Mouse (Mus musculus) heart, embryonic 13.5 days (tissue): ENCODE measurements around the gene Lgi4. TPM values are rescaled to one million over a fixed set of nuclear protein-coding genes. Genes with fewer than 3 reads are reported as not detected.
A peak's percentile ranks its signal among the peaks of the same experiment; 100 is the strongest.

Experiments
- ATAC-seq: fragments of 200-750 bp; cut with Nextera tagmentation; 2 replicates; pipeline ENCODE4 v1.8.0; 2017; ENCODE audit warnings: moderate TSS enrichment; ENCODE audit not compliant: insufficient number of reproducible peaks, low FRiP score, low TSS enrichment; ENCODE audit errors: extremely low read depth
- H3K27ac ChIP-seq: fragments of 300-500 bp; sonication (generic); replicated peaks from 2 replicates; pipeline ENCODE4 v1.5.1; 2015; ENCODE audit warnings: moderate library complexity, mild to moderate bottlenecking, inconsistent platforms
- H3K27me3 ChIP-seq: fragments of 300-500 bp; sonication (generic); replicated peaks from 2 replicates; pipeline ENCODE4 v1.6.1; 2015; ENCODE audit warnings: mild to moderate bottlenecking, inconsistent platforms
- H3K36me3 ChIP-seq: fragments of 300-500 bp; sonication (generic); 2 replicates; pipeline ENCODE4 v1.6.1; 2015; ENCODE audit warnings: mild to moderate bottlenecking, inconsistent platforms
- H3K4me1 ChIP-seq: fragments of 300-500 bp; sonication (generic); 2 replicates; pipeline ENCODE4 v1.6.1; 2015; ENCODE audit warnings: inconsistent platforms
- H3K4me2 ChIP-seq: fragments of 300-500 bp; sonication (generic); 2 replicates; pipeline ENCODE4 v1.6.1; 2015; ENCODE audit warnings: inconsistent platforms, mild to moderate bottlenecking, moderate library complexity
- H3K4me3 ChIP-seq: fragments of 300-500 bp; sonication (generic); 2 replicates; pipeline ENCODE4 v1.5.1; 2015; ENCODE audit warnings: moderate library complexity, mild to moderate bottlenecking, inconsistent platforms
- H3K9ac ChIP-seq: fragments of 300-500 bp; sonication (generic); 2 replicates; pipeline ENCODE4 v1.6.1; 2015; ENCODE audit warnings: inconsistent platforms, mild to moderate bottlenecking, moderate library complexity
- H3K9me3 ChIP-seq: fragments of 300-500 bp; sonication (generic); 2 replicates; pipeline ENCODE4 v1.6.1; 2016; ENCODE audit warnings: inconsistent platforms
- WGBS: fragments of 180-500 bp; shearing (Covaris S2); methylation state at CpG from one replicate; pipeline ENCODE4 v1.1.7; 2015; ENCODE audit warnings: mixed read lengths; 5-methylcytosine and 5-hydroxymethylcytosine counted together
- polyA plus RNA-seq: library from polyadenylated mRNA; unstranded; fragments of >200 nt; fragmentation: Nextera tagmentation; extraction: Ambion mirVana; gene quantifications from 2 replicates; pipeline ENCODE4 v1.2.1, GENCODE M21; 2015

Gene Lgi4
- polyA plus RNA-seq, 1 experiment from 2014 or later, result 0.21 TPM

DNA sequence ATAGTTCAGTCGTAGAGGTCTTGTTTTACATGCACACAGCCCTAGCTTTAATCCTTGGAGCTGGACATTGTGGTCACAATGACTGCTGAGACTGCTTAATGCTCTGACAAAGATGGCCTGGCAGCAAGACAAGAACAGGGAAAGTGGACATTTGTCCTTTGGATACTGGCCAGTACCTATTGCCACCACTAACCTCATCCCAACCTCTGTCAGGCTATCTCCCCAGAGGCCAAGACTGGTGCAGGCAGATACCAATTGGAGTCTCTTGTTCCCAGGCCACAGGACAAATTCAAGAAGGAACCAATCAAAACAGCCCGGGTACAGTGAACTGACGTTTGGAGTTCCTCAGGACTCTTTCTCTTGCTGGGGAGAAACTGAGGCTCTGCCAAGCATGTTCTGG is 29.1 kb downstream of the Lgi4 start:
- Histone ChIP-seq H3K4me2 (no peak overlapping the region), H3K9ac (no peak overlapping the region), H3K27ac (no peak overlapping the region), H3K9me3 (no peaks in the 10 kb centered on the region), H3K36me3 (no peaks in the 10 kb centered on the region), H3K4me3 (no peak overlapping the region), H3K27me3 (no peaks in the 10 kb centered on the region), H3K4me1 (peaks cover 16% of the 10 kb centered on the region; the same call in 1 of the 2 replicates)
- 54% methylated on average over 3 of the region's 3 CpGs for WGBS
- no peak for ATAC-seq

DNA sequence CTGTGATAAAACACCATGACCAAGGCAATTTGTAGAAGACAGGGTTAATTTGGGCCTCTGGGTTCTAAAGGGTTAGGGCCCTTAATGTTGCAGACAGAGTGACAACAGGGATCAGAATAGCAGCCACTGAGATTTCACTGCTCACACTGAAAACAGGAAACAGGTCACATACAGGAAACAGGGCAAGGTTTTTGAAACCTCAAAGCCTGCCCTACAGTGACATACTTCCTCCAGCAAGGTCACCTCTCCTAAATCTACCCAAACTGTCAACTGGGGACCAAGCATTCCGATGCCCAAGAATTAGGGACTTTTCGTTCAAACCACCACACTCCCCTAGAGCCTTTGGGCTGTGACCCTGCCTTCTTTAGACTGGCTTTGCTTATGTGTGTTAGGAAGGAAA is 30.6 kb downstream of the Lgi4 start:
- Histone ChIP-seq H3K27ac (no peak overlapping the region), H3K4me2 (no peak overlapping the region), H3K4me3 (no peak overlapping the region), H3K36me3 (no peaks in the 10 kb centered on the region), H3K9me3 (no peaks in the 10 kb centered on the region), H3K4me1 (peaks cover 12% of the 10 kb centered on the region; the same call in 1 of the 2 replicates), H3K9ac (no peak overlapping the region), H3K27me3 (no peaks in the 10 kb centered on the region; the same call in 1 of the 2 replicates)
- ATAC-seq, result no peak
- WGBS, result 84% methylated on average over 2 of the region's 2 CpGs

DNA sequence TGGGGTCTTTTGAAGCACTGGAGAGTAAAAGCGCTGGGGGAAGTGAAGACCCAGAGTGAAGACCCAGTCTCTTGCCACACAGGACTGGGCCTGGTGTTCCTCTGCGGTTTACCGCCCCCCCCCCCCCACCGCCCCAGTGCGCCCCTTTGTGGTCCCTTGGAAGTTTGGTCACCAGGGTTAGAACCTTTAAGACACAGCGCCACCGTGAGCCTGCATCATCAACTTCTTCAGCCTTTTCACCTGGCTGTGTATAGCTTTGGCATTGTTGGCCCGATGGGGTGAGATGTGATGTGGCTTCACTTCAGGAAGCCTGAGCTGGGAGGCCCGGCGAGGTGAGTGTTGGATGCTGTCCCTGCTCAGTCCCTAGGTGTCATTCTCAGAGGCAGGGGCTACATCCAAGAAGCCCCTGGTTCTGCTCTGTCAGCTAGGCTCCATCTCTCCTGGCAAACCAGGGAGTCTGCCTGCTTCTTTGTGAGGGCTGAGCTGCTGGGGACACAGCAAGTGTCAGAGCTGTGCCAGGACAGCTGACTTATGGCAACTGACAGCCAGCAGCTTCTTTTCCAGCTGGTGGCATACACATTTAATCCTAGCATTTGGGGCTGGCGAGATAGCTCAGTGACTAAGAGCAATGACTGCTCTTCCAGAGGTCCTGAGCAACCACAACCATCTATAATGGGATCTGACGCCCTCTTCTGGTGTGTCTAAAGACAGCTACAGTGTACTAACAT is 35.8 kb downstream of the Lgi4 start:
- H3K4me2 ChIP-seq, result no peak overlapping the region
- no peak overlapping the region for H3K9ac ChIP-seq
- WGBS, result 19% methylated on average over 12 of the region's 12 CpGs
- ATAC-seq, result no peak
- no peak overlapping the region for H3K27ac ChIP-seq
- no peaks in the 10 kb centered on the region for H3K36me3 ChIP-seq
- H3K9me3 ChIP-seq, result no peaks in the 10 kb centered on the region
- H3K4me3 ChIP-seq, result no peak overlapping the region
- no peaks in the 10 kb centered on the region; the same call in 1 of the 2 replicates for H3K27me3 ChIP-seq
- peaks cover 3% of the 10 kb centered on the region; the same call in 1 of the 2 replicates for H3K4me1 ChIP-seq

DNA sequence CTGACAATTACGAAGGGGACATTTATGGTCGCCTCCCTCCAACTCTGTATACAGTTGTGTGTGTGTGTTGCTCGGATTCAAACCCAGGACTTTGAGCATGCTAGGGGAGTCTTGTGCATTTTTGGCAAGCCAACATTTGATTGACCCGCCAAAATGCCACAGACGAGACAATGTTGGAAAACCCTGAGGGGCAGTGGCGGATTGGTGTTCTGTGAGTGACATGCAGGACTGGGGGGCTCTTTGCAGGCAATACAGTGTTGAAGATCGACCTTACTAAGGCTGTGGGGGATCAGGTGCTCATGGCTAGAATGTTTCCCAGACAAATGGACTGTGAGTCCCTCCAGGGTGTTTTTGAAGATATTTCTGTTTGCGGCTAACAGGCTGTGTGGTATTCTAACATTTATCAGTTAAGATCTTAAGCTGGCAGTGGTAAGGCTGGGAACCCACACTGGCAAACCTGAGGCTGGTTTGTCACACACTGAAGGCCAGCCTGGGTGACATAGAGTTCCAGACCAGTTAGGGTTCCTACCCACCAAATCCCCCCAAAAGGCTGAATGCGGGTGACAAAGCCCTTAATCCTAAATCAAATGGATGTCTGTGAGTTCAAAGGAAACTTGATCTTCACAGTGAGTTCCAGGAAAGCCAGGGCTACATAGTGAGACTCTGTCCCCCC is 37.9 kb downstream of the Lgi4 start:
- 67% methylated on average over 9 of the region's 9 CpGs for WGBS
- Histone ChIP-seq H3K4me1 (peaks cover 3% of the 10 kb centered on the region; the same call in 1 of the 2 replicates), H3K9ac (0 out of 2 replicates have a peak overlapping the region, but pooled peaks have one; percentile 28), H3K9me3 (no peaks in the 10 kb centered on the region), H3K4me3 (no peak overlapping the region), H3K36me3 (no peaks in the 10 kb centered on the region), H3K27ac (no peak overlapping the region), H3K4me2 (no peak overlapping the region), H3K27me3 (peaks cover 2% of the 10 kb centered on the region)
- ATAC-seq, result no peak

DNA sequence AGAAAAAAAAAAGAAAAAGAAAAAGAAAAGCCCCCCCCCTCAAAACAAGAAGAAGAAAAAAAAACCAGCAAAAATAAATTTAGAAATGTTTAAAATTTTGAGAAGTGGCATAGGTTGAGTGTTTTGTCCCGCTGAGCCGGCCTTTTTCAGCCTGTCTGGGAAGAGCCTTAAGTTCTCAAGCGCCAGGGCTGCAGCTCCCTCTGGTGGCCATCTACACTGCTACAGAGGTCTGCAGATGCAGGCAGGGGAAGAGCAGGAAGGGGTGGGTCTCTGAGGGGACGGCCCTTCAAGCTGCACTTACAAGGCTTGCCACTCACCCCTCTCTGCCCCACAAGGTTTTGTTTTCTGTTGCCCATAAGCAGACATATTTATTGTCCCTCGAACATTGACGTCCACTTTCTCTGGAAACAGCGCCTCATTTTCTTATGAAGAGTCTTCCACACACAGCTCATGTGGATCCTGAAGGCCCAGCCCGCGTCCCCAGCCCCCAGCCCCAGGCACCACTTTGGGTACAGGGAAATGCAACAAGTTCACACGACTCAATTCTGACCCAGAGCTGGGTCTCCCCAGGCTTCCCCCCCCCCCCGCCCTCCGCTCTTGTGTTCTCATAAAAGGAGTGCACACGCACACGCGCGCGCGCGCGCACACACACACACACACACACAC is 38.6 kb downstream of the Lgi4 start:
- Histone ChIP-seq H3K27ac (no peak overlapping the region), H3K4me2 (peak overlapping the region; percentile 62), H3K36me3 (no peaks in the 10 kb centered on the region), H3K27me3 (peaks cover 9% of the 10 kb centered on the region), H3K9me3 (no peaks in the 10 kb centered on the region), H3K4me3 (peak overlapping the region; percentile 37), H3K4me1 (peaks cover 3% of the 10 kb centered on the region; the same call in 1 of the 2 replicates), H3K9ac (peak overlapping the region; percentile 76)
- ATAC-seq, result peak; percentile 55; the same call in 1 of the 2 replicates
- WGBS, result 39% methylated on average over 19 of the region's 20 CpGs

DNA sequence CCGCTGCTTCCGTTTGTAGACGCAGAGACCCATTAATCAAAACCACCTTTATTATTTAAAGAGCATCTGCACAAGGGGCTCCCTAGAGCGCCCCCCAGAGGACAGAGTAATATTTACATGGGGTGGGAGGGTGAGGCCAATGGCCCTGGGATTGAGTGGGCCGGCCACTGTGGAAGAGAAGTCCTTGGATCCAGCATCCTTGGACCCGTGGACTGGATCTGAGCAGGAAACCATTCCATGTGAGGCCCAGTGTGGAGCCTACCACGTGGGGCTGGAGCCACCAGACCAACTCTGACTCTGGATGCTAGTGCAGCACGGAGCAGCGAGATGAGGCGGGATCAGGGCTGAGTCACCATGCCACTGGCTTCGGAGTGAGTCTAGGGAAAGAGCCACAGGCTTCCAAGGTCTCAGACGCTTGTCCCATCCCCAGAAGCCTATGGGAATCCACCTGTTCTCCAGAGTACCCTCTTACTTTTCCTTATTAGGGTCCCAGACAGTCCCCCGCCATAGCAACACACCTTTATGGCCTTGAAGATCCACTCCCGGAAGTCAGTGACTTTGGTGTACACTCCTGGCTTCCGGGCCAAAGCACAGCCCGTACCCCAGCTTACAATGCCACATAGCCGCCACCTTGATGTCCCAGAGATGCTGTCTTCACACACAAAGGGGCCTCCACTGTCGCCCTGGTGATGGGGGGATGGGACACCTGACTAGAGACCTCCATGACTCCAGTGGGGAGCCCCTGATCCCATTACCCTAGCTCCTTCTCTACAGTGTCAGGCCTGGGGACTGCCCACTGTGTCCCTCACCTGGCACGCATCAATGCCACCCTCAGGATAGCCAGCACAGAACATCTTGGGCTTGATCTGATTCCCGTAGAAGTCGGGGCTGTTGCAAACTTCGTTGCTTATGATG is 39.8 kb downstream of the Lgi4 start:
- H3K9ac ChIP-seq, result no peak overlapping the region
- H3K36me3 ChIP-seq, result no peaks in the 10 kb centered on the region
- H3K27me3 ChIP-seq, result peaks cover 21% of the 10 kb centered on the region
- no peak overlapping the region for H3K4me3 ChIP-seq
- ATAC-seq, result no peak
- peaks cover 3% of the 10 kb centered on the region for H3K4me1 ChIP-seq
- WGBS, result 67% methylated on average over 22 of the region's 22 CpGs
- no peaks in the 10 kb centered on the region for H3K9me3 ChIP-seq
- no peak overlapping the region for H3K4me2 ChIP-seq
- no peak overlapping the region for H3K27ac ChIP-seq

DNA sequence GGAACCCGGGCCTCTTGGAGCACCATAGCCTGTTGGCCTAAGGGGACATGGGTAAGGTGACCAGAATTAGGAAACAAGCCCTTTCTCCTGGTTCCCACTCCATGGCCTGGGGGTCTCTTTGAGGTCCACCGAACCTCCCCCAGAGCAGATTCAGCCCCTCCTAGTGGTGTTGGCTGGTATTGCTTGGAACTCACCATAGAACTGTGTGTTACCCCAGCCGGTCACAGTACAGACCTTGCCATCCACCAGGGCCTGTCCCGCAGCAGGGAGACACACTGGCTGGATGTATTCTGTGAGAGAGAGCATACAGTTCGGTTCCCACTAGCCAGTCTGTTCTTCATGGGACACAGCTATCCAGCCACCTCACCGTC is 40.5 kb downstream of the Lgi4 start:
- no peak overlapping the region for H3K4me3 ChIP-seq

DNA sequence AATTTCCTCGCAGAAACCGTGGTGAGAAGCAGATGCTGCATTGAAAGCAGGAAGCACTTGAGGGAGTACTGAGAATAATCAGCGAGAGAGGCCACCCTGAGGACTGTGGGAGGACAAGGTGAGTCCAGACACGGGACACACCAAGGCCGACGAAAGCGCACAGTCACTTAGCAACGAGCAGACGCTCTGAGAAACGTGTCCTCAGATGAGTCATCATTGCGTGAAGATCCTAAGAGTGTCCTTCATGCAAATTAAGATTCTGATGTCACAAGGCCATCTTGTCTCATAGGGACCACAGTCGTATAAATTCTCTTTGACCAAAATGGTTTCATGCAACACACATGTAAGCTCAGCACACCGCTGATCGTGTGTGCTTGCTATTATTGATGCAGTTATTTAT is 41.6 kb downstream of the Lgi4 start:
- H3K4me1 ChIP-seq, result peaks cover 8% of the 10 kb centered on the region
- H3K4me2 ChIP-seq, result no peak overlapping the region
- no peak for ATAC-seq
- H3K27me3 ChIP-seq, result peaks cover 27% of the 10 kb centered on the region
- no peaks in the 10 kb centered on the region for H3K36me3 ChIP-seq
- no peaks in the 10 kb centered on the region for H3K9me3 ChIP-seq
- H3K9ac ChIP-seq, result no peak overlapping the region
- no peak overlapping the region for H3K4me3 ChIP-seq
- WGBS, result 61% methylated on average over 14 of the region's 14 CpGs
- H3K27ac ChIP-seq, result no peak overlapping the region

More for the DNA sequence above, 40.5 kb downstream of the Lgi4 start:
- no peak overlapping the region for H3K4me2 ChIP-seq
- H3K36me3 ChIP-seq, result no peaks in the 10 kb centered on the region
- H3K9ac ChIP-seq, result no peak overlapping the region
- no peak overlapping the region for H3K27ac ChIP-seq
- H3K4me1 ChIP-seq, result peaks cover 3% of the 10 kb centered on the region
- 80% methylated on average over 6 of the region's 6 CpGs for WGBS
- ATAC-seq, result no peak
- H3K9me3 ChIP-seq, result no peaks in the 10 kb centered on the region
- H3K27me3 ChIP-seq, result peaks cover 27% of the 10 kb centered on the region

DNA sequence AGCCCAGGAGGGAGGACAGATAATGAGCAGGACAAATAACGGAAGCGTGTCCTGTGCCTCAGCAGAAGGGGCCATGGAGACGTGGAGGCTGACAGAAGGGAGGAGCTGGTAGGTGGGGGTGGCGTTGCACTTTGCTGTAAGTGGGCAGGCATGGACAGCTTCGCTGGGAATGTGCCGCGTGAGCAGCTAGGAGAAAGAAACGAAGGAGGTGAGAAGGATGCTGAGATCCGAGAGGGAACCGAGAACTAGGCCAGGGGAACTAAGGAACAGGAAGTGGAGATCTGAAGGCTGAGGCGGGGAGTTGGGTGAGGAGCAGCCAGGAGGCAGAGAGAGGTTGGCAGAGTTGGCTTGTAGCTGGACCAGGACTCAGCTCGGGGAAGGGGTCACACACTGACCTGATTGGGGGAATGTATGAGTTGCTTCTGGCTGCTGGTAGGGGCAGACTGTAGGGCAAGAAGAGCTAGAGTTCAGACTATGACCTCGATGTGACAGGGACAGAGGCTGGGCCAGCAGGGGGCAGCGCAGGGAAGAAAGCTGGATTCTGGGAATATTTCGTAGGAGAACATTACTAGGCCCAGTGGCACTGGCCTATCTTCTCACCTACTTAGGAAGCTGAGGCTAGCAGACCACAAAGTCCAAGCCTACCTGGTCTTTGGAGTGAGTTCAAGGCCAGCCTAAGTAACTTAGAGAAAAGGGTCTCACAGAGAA is 46.1 kb downstream of the Lgi4 start:
- peak overlapping the region; percentile 53 for H3K27ac ChIP-seq
- H3K36me3 ChIP-seq, result no peaks in the 10 kb centered on the region
- peaks cover 16% of the 10 kb centered on the region for H3K4me1 ChIP-seq
- no peak overlapping the region for H3K4me2 ChIP-seq
- H3K9me3 ChIP-seq, result no peaks in the 10 kb centered on the region
- WGBS, result 37% methylated on average over 15 of the region's 15 CpGs
- no peak for ATAC-seq
- H3K27me3 ChIP-seq, result peaks cover 27% of the 10 kb centered on the region
- H3K9ac ChIP-seq, result peak overlapping the region; percentile 37; the same call in 1 of the 2 replicates
- H3K4me3 ChIP-seq, result 0 out of 2 replicates have a peak overlapping the region, but pooled peaks have one; percentile 4

DNA sequence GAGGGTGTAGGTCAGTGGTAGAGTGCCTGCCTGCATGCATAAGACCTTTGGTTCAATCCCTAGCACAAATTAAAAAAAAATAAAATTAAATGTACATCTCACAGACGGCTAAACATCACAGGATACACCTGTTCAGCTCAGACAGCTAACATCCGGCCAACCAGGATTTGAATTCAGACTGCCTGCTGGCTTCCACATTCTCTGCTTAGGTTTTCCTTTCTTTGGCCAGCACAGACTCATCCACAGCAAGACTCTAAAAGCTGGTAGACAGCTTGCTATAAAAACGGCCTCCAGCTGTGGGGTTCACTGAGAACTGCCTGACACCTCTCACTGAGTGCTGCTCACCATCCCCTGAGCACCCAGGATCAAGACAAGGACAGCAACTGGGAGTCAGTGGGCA is 47.0 kb downstream of the Lgi4 start:
- WGBS, result 46% methylated on average over 3 of the region's 3 CpGs
- ATAC-seq, result no peak
- Histone ChIP-seq H3K4me1 (peaks cover 20% of the 10 kb centered on the region), H3K36me3 (no peaks in the 10 kb centered on the region), H3K9me3 (no peaks in the 10 kb centered on the region), H3K4me3 (no peak overlapping the region), H3K27ac (no peak overlapping the region), H3K27me3 (peaks cover 27% of the 10 kb centered on the region), H3K9ac (no peak overlapping the region), H3K4me2 (no peak overlapping the region)
